19 mouse cellular contexts compared by ENCODE assay signal in genomic region chr15:59760490-59760889, GRCm38 (mm10).
A peak's percentile ranks its signal among the peaks of the same experiment; 100 is the strongest.
DNase-seq lines count a peak whose midpoint lies in the region; ATAC-seq and TF ChIP-seq lines count a peak whose summit lies in the region.
"Had no signal": no experiment of that assay in that cellular context is flagged by ENCODE, and none has a peak within 500 bp of the region (broad histone marks: within the 10 kb centered on the region; RNA-seq: fewer than 3 reads in every experiment).

No protein-coding gene starts in this region.

- H3K36me3 ChIP-seq in heart, embryonic 16.5 days (ENCODE audit: control insufficient read depth, insufficient read depth), result no peaks in the 10 kb centered on the region
- H3K36me3 ChIP-seq in myocyte (ENCODE audit: control insufficient read depth, insufficient read depth), result no peaks in the 10 kb centered on the region
- H3K36me3 ChIP-seq: limb, embryonic 12.5 days; liver, embryonic 13.5 days; neural tube, embryonic 12.5 days had no signal

- TF ChIP-seq CTCF in embryonic fibroblast, embryonic 13.5 days (IDR thresholded peaks at IDR 0.05; ENCODE audit: borderline replicate concordance, insufficient read depth, low read length), result no peak

- no peak overlapping the region for H3ac ChIP-seq in myocyte (ENCODE audit: control insufficient read depth, insufficient read length)

- WGBS in heart, embryonic 16.5 days, result 82% methylated on average over 5 of the region's 5 CpGs

- no peaks in the 10 kb centered on the region for H3K79me2 ChIP-seq in myocyte (ENCODE audit: control insufficient read depth, insufficient read depth)

- no peak for DNase-seq in heart, postnatal 14 days
- no peak for DNase-seq in adrenal gland, adult 2 months
- DNase-seq in embryo, embryonic 10.5 days (ENCODE audit: low spot score), result no peak
- no peak for DNase-seq in lung, postnatal 4 days
- DNase-seq: adrenal gland, postnatal 10 days; cerebellum, adult 11 months; heart, adult 11 months; kidney, adult 8-10 months; kidney, postnatal 36 days; layer of hippocampus, adult 9-11 months; liver, embryonic 13.5 days; right cerebral cortex, postnatal 25 days had no signal

- peaks cover 12% of the 10 kb centered on the region for H3K4me1 ChIP-seq in heart, embryonic 16.5 days (ENCODE audit: control insufficient read depth, insufficient read depth, low read length)
- peaks cover 14% of the 10 kb centered on the region for H3K4me1 ChIP-seq in embryonic fibroblast, embryonic 13.5 days (ENCODE audit: control insufficient read depth, insufficient read depth, low read length)
- H3K4me1 ChIP-seq: limb, embryonic 12.5 days; liver, embryonic 13.5 days; neural tube, embryonic 12.5 days had no signal

- H3K4me2 ChIP-seq in heart, embryonic 16.5 days (ENCODE audit: low read depth, low read length), result 0 out of 2 replicates have a peak overlapping the region, but pooled peaks have one; percentile 4
- peak overlapping the region; percentile 95 for H3K4me2 ChIP-seq in myocyte (ENCODE audit: low read depth)
- H3K4me2 ChIP-seq: limb, embryonic 12.5 days; liver, embryonic 13.5 days; neural tube, embryonic 12.5 days had no signal

- no peaks in the 10 kb centered on the region for H3K9me3 ChIP-seq in heart, embryonic 16.5 days (replicated peaks; ENCODE audit: control insufficient read depth, low read length)
- H3K9me3 ChIP-seq: limb, embryonic 12.5 days; neural tube, embryonic 12.5 days had no signal

- no peak overlapping the region for H3K4me3 ChIP-seq in heart, embryonic 16.5 days (ENCODE audit: low read length)
- no peak overlapping the region for H3K4me3 ChIP-seq in embryonic fibroblast, embryonic 13.5 days (ENCODE audit: insufficient read depth, low read length)
- H3K4me3 ChIP-seq in myocyte, result peak overlapping the region; percentile 0
- H3K4me3 ChIP-seq: limb, embryonic 12.5 days; liver, embryonic 13.5 days; neural tube, embryonic 12.5 days had no signal

- no peak overlapping the region for H3K27ac ChIP-seq in heart, embryonic 16.5 days (ENCODE audit: low read length)
- peak overlapping the region; percentile 96 for H3K27ac ChIP-seq in embryonic fibroblast, embryonic 13.5 days (ENCODE audit: insufficient read depth, low read length)
- H3K27ac ChIP-seq: limb, embryonic 12.5 days; liver, embryonic 13.5 days; neural tube, embryonic 12.5 days had no signal

- no peaks in the 10 kb centered on the region for H3K27me3 ChIP-seq in heart, embryonic 16.5 days (ENCODE audit: control insufficient read depth, insufficient read depth, low read length)
- H3K27me3 ChIP-seq in myocyte (ENCODE audit: control insufficient read depth, insufficient read depth, insufficient read length), result no peaks in the 10 kb centered on the region
- H3K27me3 ChIP-seq: limb, embryonic 12.5 days; liver, embryonic 13.5 days; neural tube, embryonic 12.5 days had no signal

- no peak for ATAC-seq in heart, embryonic 16.5 days (replicated peaks; ENCODE audit: extremely low read depth, insufficient read depth, low FRiP score)
- ATAC-seq: forebrain, embryonic 16.5 days; hindbrain, embryonic 16.5 days had no signal

- peak; percentile 19; the same call in 1 of the 2 replicates for TF ChIP-seq POLR2A in embryonic fibroblast, embryonic 13.5 days (IDR thresholded peaks at IDR 0.05; ENCODE audit: low read depth, low read length)
- no peak for TF ChIP-seq POLR2A in myocyte (IDR thresholded peaks at IDR 0.05; ENCODE audit: insufficient read length, low read depth)

- no peak overlapping the region for H3K9ac ChIP-seq in heart, embryonic 16.5 days (ENCODE audit: low read length)
- H3K9ac ChIP-seq: limb, embryonic 12.5 days; liver, embryonic 13.5 days; neural tube, embryonic 12.5 days had no signal

- intact Hi-C loops in heart, postnatal 14 days (cut with DNase I), result no loop called here

TF ChIP-seq in myocyte, 11 proteins besides CTCF, POLR2A, EP300 and RAD21:
- TF ChIP-seq MAX (IDR thresholded peaks at IDR 0.05; ENCODE audit: low read depth) (no peak), MYOG (IDR thresholded peaks at IDR 0.05; ENCODE audit: control insufficient read depth in 1 of 3, insufficient read depth in 1 of 3, insufficient read length in 2 of 3, low read depth in 2 of 3) (no peak), E2F4 (IDR thresholded peaks at IDR 0.05; ENCODE audit: insufficient read depth) (no peak), REST (IDR thresholded peaks at IDR 0.05; ENCODE audit: insufficient read depth, insufficient read length) (no peak), TCF12 (IDR thresholded peaks at IDR 0.05; ENCODE audit: insufficient read depth, poor library complexity, severe bottlenecking) (no peak), TCF3 (IDR thresholded peaks at IDR 0.05; ENCODE audit: insufficient read length, low read depth) (no peak), USF1 (IDR thresholded peaks at IDR 0.05; ENCODE audit: low read depth) (no peak), POLR2AphosphoS2 (IDR thresholded peaks at IDR 0.05; ENCODE audit: insufficient read length, low read depth) (no peak), SRF (IDR thresholded peaks at IDR 0.05; ENCODE audit: control insufficient read depth, insufficient read length, low read depth) (no peak), CEBPB (IDR thresholded peaks at IDR 0.05; ENCODE audit: insufficient read depth, poor library complexity, severe bottlenecking) (no peak), MYOD1 (IDR thresholded peaks at IDR 0.05; ENCODE audit: control insufficient read depth in 1 of 3, insufficient read length in 2 of 3, low read depth in 2 of 3) (no peak)
